Mouse (Mus musculus) c-Kit-positive CD71-positive TER-119-positive erythroid progenitor cells, embryonic 14.5 days (primary cell): ENCODE measurements around the gene Notch2.
"Not testable (repeated sequence)": the region's sequence is repeated elsewhere in the genome, so short reads cannot be mapped to it uniquely, and the experiment has no call there.

Experiments used
- DNase-seq: peaks from one replicate; pipeline ENCODE4 v3.0.0-alpha.2; 2013; ENCODE audit warnings: low spot score

Gene Notch2

DNA sequence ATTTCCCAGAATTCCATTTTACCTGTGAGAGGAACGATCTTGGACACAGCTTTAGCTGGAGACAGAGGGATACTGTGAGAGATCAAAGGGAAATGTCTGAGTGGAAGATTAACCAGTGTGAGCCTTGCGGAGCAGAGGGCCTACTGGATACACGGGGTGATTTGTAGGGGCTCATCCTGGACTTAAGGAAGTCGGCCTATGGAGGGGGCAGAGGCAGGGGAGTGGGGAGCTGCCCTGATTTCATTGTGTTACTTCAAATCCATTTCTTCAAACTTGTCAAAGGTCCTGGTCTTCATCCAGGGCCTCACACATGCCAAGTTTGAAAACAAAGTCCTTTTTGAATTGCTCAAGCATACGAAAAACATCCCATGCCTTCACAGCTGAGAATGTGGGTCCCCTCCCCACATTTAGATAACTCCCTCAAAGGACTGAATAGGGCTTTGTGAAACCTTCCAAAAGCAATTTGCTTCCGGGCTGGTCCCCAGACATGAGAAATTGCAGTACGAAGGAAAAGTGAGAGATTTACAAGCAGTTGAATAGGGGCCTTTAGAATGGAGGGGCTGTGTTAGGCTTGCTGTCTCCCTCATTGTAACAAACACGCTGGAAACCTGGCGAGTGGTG, 91.6 kb downstream of the Notch2 start:
- no peak for DNase-seq

- DNase-seq = no peak
Observed at GRCm38 (mm10) chr3:98105496-98105895, 92.2 kb downstream of the Notch2 start.

- no peak for DNase-seq
Observed at GRCm38 (mm10) chr3:98106115-98106514, 92.8 kb downstream of the Notch2 start.

- DNase-seq = no peak
Observed at GRCm38 (mm10) chr3:98106590-98107313, 93.4 kb downstream of the Notch2 start.

DNA sequence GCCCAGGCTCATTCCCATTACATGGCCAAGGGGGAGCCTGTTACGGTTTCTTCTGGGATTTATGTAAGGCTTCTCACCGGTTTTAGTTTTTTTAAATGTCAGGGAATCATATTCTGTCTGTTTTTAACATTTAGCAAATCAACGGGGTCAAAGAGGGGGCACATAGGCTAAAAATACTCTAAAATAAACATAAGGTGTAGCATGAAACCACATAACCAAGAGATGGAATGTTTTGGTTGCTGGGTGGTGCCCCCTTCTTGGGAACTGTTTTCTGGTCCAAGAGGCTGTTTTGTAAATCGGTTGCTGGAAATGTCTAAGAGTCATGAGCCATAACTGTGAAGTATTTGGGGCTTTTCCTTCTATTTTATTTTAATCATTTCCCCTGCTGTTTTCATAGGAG, 95.1 kb downstream of the Notch2 start:
- DNase-seq = no peak

DNA sequence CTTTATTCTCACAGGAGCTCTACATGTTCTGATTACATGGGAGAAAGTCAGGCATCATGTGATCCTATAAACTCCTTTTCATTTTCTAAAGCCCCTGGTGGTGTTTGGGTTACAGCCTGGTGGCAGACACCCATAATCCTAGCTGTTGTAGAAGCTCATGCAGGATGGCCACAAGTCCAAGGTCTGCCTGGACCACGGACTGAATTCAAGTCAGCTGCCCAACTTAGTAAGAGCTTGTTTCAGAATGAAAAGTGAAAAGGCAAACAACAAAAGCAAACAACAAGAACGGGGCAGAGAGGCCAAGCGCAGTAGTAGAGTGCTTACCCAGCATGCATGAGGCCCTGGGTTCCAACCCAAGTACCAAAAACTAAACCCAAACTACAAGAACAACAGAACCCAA, 95.5 kb downstream of the Notch2 start:
- no peak for DNase-seq

- no peak for DNase-seq
Observed at GRCm38 (mm10) chr3:98110610-98111009, 97.3 kb downstream of the Notch2 start.

DNA sequence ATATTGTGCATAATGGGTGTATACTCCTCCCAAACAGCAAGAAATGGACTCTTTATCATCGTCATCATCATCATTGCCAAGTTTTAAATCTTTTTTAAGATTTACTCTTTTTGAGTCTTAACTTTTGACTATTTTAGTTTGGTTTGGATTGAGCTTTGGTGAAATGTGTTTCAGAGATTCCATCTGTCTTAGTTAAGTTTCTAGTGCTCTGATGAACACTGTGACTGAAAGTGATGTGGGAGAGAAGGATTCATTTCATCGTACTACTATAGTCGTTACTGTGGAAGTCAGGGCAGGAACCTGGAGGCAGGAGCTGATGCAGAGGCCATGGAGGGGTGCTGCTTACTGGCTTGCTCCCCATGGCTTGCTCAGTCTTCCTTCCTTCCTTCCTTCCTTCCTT, 104.9 kb downstream of the Notch2 start:
- no peak for DNase-seq

GRCm38 (mm10) chr3:98119338-98119737, 106.0 kb downstream of the Notch2 start:
- DNase-seq = no peak

- DNase-seq = no peak
Observed at GRCm38 (mm10) chr3:98120884-98121283, 107.6 kb downstream of the Notch2 start.

DNA sequence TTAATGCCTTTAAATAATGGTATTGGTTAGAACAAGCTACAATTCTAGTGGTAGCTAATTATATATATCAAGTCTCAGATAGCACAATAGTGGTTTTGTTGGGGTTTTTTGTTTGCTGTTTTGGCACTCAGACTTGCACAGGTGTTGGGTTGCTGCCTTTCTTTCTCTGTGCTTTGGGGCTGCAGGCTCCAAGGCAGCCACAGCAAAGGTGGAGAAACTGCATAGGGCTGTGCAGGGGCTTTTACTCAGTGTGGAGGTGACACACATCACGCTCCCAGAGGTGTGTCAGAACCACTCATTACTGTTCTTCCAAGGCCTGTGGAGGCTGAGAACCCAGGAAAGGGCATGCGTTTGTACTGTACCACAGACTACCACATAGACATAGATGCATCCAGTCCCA, 114.4 kb downstream of the Notch2 start:
- DNase-seq = no peak

DNA sequence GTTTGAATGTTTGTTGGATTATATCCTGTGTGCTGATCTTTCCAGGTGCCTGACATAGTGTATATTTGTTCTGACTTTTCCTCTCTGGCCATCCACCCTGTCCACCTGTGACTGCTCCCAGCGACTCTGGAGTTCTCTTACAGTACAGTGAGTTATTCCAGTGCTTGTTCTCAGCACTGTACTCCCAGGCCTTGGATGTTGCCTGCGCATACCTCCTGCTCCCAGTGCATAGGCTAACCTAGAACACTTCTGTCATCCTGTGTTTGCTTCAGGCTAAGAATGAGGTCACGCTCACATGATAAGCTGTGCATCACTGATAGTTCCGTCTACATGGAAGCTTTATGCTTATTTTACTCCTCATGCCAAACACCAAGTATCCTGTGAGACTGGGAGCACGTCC, 115.4 kb downstream of the Notch2 start:
- no peak for DNase-seq

DNA sequence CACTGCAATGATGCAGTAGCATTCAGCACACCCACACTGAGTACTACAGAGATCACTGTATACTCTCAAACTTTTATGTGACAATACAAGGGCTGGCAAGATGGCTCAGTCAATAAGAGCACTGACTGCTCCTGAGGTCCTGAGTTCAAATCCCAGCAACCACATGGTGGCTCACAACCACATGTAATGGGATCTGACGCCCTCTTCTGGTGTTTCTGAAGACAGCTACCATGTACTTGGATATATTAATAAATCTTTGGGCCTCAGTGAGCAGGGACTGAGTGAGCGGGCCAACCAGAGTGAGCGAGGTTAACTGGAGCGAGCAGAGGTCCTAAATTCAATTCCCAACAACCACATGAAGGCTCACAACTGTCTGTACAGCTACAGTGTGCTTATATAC, 118.8 kb downstream of the Notch2 start:
- DNase-seq = not testable (repeated sequence)

GRCm38 (mm10) chr3:98132636-98133035, 119.3 kb downstream of the Notch2 start:
- no peak for DNase-seq

DNA sequence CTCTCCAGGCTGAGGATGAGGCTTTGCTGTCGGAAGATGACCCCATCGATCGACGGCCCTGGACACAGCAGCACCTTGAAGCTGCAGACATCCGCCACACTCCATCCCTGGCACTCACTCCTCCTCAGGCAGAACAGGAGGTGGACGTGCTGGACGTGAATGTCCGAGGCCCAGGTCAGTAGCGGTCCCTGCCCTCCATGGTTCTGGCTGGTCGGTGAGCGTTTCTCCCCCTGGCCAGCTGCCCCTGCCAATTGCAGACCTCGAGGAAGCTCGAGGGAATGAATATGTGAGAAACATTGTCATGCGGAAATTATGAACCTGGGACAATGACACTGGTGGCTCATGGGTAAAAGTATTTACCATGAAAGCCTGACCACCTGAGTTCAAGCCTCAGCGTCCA, 128.1 kb downstream of the Notch2 start:
- DNase-seq = no peak

DNA sequence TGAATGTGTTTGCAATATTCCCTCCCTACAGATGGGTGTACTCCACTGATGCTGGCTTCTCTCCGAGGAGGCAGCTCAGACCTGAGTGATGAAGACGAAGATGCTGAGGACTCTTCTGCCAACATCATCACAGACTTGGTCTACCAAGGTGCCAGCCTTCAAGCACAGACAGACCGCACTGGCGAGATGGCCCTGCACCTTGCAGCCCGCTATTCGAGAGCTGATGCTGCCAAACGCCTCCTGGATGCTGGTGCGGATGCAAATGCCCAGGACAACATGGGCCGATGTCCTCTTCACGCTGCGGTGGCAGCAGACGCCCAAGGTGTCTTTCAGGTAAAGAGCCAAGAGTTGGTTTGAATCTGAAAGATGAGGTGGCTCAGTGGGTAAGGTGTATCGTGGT, 129.5 kb downstream of the Notch2 start:
- DNase-seq = no peak

GRCm38 (mm10) chr3:98145204-98145603, 131.9 kb downstream of the Notch2 start:
- DNase-seq = no peak

DNA sequence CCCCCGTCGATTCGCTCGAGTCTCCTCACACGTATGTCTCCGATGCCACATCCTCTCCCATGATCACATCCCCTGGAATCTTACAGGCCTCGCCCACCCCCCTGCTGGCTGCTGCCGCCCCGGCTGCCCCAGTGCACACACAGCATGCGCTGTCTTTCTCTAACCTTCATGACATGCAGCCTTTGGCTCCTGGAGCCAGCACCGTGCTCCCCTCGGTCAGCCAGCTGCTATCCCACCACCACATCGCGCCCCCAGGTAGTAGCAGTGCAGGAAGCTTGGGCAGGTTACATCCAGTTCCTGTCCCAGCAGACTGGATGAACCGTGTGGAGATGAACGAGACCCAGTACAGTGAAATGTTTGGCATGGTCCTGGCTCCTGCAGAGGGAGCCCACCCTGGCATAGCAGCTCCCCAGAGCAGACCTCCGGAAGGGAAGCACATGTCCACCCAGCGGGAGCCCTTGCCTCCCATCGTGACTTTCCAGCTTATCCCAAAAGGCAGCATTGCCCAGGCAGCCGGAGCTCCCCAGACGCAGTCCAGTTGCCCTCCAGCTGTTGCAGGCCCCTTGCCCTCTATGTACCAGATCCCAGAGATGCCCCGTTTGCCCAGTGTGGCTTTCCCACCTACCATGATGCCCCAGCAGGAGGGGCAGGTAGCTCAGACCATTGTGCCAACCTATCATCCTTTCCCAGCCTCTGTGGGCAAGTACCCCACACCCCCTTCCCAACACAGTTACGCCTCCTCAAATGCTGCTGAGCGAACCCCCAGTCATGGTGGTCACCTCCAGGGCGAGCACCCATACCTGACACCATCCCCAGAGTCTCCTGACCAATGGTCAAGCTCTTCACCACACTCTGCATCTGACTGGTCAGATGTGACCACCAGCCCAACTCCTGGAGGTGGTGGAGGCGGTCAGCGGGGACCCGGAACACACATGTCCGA, 133.4 kb downstream of the Notch2 start:
- no peak for DNase-seq

GRCm38 (mm10) chr3:98147706-98148105, 134.4 kb downstream of the Notch2 start:
- DNase-seq = no peak

- DNase-seq = no peak
Observed at GRCm38 (mm10) chr3:98149881-98150280, 136.6 kb downstream of the Notch2 start.

- DNase-seq = no peak
Observed at GRCm38 (mm10) chr3:98151016-98151415, 137.7 kb downstream of the Notch2 start.

DNA sequence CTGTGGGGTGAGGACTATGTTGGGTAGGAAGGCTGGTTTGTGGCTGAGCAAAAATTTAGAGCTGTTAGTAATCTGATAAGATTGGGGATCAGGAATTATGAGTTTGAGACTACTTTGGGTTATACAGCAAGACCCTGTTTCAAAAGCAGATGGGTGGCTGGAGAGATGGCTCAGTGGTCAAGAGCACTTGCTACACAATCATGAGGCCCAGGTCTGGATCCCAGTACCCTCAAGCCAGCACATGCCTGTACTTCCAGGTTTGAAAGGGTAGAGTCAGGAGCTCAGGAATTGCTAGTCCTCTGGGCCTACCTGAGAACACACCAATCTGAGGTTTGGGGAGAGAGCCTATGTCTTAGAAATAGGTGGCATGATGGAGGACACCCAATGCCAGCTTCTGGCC, 140.1 kb downstream of the Notch2 start:
- no peak for DNase-seq

DNA sequence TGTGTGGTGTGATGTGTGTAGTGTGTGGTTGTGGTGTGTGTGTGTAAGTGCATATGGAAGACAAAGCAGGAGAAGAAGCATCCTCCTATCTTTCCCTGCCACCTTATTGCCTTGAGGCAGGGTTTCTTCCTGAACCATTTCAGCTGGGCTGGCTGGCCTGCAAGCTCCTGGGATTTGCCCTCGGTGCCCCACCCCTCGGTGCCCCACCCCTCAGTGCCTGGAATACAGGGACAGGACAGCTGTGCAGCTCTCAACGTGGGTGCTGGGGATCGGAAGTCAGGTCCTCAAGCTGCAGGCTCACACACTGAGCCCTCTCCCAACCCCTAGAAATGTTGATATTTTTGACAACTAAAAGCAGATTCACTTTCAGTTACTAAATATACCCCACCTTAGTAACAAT, 142.8 kb downstream of the Notch2 start:
- DNase-seq = no peak
